Mouse (Mus musculus): Measurements from ENCODE around the gene Rnf215.
"Not testable (repeated sequence)": the region's sequence is repeated elsewhere in the genome, so short reads cannot be mapped to it uniquely, and the experiment has no call there.

The Rnf215 gene

GRCm38 (mm10) chr11:4134986-4135935 lies at the start of gene Rnf215:
TSS of gene Rnf215 (plus strand) at chr11:4135202.
- DNase-seq (ENCODE audit: low spot score), result peak; percentile 92

GRCm38 (mm10) chr11:4086246-4086645 lies 48.8 kb upstream of the Rnf215 start:
- no peak for DNase-seq (ENCODE audit: low spot score)

- no peak for DNase-seq (ENCODE audit: low spot score)
Observed at GRCm38 (mm10) chr11:4087267-4087666, 47.7 kb upstream of the Rnf215 start.

GRCm38 (mm10) chr11:4093459-4094377 lies 41.3 kb upstream of the Rnf215 start:
- DNase-seq (ENCODE audit: low spot score), result peak; percentile 75

DNA sequence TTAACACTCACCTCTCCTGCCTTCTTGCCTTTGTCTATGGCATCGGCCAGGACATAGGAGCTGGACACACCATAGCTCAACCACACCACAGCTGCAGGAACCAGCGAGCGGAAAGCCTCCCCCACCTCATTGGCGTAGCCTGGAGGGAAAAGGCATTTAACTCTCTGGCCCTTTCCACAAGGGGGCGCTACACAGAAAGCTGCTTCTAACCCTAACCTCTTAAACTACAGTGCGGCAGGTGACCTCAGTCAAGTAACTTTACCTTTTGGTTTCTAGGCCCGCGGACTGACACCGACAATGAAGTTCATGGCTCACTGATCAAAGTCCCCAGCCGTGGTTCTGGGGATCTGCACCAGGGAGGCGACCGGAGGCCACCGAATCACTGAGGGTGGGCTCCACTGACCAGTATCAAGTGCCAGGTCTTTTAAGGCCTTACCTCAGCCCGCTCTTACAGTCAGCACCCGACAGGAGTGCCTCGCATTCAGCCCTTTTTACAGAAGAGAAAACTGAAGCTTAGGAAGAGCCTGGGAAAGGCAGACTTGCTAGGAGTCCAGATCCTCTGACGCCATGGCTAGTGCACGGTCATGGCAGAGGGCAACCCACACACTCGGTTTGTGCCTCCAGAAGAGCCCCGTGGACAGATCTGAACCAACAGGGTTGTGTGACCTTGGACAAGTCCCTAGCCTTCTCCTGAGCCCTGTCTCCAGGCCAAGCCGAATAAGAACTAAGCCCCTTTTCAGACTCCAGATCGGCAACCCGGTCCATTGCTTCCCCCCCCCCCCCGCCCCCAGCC lies 40.4 kb upstream of the Rnf215 start:
- peak; percentile 87 for DNase-seq (ENCODE audit: low spot score)

DNA sequence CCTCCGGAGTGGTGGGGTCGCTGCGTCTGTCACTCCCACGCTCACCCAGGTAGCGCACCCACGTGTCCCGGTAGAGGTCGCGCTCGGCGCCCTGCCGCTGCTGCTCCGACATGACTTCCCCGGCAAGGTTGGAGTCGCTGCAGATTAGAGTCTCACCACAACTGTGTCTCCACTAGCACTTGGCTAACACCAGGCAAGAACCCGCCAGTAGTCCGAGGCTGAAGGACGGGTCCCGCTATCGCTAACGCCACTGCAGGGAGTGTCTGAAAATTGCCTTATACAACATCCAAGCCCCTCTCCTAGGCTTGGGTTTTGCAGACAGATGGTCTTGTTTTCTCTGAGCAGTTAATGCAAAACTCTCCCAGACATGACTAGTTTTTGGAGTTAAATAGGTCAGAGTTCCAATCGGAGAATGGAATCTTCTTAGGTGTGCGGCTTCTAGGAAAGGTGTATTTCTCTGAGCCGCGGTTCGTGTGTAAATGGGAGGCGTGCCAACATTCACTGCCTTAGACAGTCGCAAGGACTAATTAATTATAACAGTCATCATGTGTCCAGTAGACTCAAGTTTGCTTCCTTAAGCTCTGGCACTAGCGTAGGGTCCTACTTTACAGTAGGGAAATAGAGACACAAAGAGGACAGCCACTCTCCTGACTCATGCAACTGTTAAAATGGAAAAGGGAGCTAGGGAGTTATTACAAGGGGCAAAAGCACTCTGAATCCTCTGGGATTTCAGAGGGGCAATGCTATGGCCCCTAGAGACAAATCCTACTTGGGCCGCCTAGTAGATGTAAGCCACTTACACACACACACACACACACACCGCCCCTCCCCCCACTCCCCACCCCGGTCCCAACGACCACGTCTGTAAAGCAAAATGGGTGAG lies 39.6 kb upstream of the Rnf215 start, which contains the start of gene Mtfp1:
Gene Mtfp1 (minus strand): TSS at position 275 of the 883 bp plus-strand sequence.
- DNase-seq (ENCODE audit: low spot score), result peak; percentile 79

DNA sequence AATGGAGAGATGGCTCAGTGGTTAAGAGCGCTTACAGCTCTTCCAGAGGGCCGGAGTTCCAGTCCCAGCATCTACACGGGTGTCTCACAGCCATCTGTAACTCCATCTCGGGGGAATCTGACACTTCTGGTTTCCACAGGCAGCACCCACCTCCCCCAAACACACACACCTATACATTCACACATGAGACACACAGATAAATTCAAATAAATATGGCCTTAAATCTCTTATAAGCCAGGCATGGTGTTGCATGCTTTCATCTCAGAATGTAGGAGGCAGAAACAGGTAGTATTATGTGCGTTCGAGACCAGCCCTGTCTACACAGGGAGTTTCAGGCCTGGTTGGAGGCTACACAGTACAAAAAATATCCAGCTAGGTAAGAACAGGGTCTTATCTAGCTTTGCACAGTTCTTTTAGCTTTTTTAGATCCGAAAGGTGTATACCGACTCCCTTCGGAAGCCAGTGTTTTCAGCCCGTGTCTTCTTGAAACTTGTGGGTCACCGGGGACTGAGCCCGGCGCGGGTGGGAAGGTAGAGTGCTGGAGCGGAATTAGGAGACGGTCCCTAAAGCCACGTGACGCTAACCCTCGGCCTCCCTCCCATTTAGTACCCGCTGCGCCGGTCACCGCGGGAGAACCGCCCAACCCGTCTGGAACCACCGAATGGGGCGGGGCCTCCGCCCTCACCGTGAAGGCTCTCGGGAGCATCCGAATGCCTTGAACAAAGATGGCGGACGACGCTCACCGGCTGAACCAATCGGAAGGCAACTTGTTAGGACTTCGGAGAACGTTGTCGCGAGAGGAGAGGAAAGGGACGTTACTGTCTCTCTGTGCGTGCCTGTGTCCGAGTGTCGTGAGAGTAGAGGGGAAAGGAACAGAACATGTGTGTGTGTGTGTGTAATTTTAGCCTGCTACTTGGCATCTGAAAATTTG lies 38.7 kb upstream of the Rnf215 start:
- peak; percentile 97 for DNase-seq (ENCODE audit: low spot score)

DNA sequence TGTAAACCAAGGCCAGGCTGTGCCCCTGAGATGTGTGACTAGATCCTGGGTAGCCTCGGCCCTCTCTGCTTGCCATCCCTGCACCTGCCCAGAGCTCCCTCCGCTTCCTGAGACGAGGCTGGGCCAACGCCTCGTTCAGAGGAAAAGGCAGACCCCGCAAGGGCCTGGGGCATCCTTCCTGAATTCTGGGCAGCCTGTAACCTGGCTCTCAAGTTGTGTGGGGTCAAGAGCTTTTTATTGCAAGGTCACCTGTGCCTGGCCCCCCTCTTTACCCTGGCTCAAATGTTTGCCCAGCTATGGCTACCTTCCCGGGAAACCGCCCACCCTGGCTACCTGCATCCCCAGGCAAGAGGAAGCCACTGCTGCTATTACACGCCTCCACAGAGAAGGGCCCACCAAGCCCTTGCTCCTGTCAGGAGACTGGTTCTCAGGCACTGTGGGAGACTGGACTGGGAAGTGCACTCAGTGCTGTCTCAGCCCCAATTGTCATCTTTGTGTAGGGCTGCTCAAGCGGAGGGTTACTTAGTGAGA lies 37.8 kb upstream of the Rnf215 start:
- no peak for DNase-seq (ENCODE audit: low spot score)

GRCm38 (mm10) chr11:4098120-4098519 lies 36.9 kb upstream of the Rnf215 start:
- no peak for DNase-seq (ENCODE audit: low spot score)

GRCm38 (mm10) chr11:4098816-4099215 lies 36.2 kb upstream of the Rnf215 start:
- DNase-seq (ENCODE audit: low spot score), result no peak

GRCm38 (mm10) chr11:4099447-4099846 lies 35.6 kb upstream of the Rnf215 start:
- no peak for DNase-seq (ENCODE audit: low spot score)

GRCm38 (mm10) chr11:4101851-4102250 lies 33.2 kb upstream of the Rnf215 start:
- no peak for DNase-seq (ENCODE audit: low spot score)

DNA sequence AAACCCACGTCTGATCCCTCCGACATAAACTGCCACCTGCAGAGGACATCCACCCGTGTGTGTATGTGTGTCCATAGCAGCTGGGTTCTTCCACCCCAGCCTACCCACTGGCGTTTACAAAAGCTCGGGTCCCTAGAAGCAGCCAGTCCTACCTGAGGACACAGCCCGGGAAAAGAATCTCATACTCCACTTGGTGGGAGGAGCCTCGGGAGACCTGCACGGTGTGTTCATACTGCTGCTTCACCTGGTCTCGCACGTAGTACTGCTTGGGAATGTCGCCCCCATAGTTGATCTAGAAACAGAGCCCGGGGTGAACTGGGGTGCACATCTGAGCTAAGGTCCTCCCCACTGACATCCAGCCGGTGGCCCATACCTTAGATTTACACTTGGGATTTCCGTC lies 31.5 kb upstream of the Rnf215 start:
- no peak for DNase-seq (ENCODE audit: low spot score)

DNA sequence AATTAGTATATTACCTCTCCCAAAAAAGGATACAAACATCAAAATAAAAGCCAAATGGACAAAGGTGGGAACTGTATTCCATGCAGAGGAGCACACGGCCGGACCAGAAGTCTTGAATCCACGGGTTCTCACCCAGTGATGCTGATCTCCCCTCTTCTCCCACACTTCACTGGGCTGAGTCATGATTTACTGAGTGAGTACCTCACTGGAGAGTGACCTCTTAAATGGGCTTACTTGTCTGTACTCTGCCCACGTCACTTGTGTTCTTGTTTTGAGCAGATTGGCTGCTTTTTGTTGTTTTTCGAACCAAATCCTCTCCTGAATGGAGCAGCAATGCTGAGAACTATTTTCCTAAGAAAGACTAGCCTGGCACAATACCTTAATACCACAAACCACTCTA lies 30.0 kb upstream of the Rnf215 start:
- DNase-seq (ENCODE audit: low spot score), result no peak

DNA sequence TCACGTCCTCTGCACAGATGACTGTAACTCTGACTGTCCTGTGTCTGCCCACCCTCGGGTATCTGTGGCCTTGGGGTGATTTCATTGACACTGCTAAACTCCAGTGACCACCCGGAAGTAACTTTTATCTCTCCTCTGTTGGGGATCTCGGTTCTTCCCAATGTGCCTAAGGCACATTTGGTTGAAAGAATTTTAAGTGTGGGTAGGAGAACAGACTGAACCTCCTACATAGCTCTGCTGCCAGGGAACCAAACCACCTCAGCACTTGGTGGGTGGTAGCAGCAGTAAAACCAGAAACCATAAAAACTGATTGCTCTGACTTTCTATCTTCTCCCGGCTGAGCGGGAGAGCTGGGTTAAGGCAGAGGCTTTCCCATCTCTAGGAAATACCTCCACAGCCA lies 29.6 kb upstream of the Rnf215 start:
- no peak for DNase-seq (ENCODE audit: low spot score)

DNA sequence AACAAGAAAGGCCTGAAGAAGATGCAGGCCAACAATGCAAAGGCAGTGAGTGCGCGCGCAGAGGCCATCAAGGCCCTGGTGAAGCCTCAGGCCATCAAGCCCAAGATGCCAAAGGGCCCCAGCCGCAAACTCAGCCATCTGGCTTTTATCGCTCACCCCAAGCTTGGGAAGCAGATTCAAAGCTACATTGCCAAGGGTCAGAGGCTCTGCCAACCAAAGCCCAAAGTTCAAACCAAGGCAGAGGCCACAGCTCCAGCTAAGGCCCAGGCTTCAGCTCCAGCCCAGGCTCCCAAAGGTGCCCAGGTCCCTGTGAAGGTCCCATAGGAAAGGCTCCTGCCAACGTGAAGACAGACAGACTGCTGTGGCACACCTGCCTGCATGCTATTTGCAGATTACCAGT lies 27.1 kb upstream of the Rnf215 start:
- DNase-seq (ENCODE audit: low spot score), result not testable (repeated sequence)

DNA sequence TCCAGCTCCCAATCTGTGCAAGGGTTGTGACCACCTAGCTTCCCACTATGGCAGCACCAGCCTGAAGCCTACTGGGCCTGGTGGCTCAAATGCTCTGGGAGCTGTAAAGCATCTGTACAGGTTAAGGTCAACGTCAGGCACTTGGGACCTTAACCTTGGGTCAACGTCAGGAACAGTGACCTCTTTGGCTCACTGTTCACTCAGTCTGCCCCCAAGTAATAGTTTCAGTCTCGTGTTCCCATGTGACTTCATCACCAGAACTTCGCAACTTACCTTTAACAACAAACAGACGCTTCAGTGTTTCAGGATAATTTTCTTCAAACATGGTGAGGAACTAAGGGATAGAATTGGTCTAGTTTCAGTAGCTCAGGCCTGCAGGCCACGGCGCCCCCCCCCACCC lies 26.3 kb upstream of the Rnf215 start:
- no peak for DNase-seq (ENCODE audit: low spot score)

- no peak for DNase-seq (ENCODE audit: low spot score)
Observed at GRCm38 (mm10) chr11:4112033-4112432, 23.0 kb upstream of the Rnf215 start.

GRCm38 (mm10) chr11:4112861-4113260 lies 22.1 kb upstream of the Rnf215 start:
- DNase-seq (ENCODE audit: low spot score), result no peak
